In genomic region chr7:29410402-29410801, GRCm38 (mm10) we compare ENCODE assay signal across 19 mouse cellular contexts.
A peak's percentile ranks its signal among the peaks of the same experiment; 100 is the strongest.
DNase-seq lines count a peak whose midpoint lies in the region; ATAC-seq and TF ChIP-seq lines count a peak whose summit lies in the region.
"Had no signal": no experiment of that assay in that cellular context is flagged by ENCODE, and none has a peak within 500 bp of the region (broad histone marks: within the 10 kb centered on the region; RNA-seq: fewer than 3 reads in every experiment).

No protein-coding gene starts in this region.

- H3K27me3 ChIP-seq in intestine, embryonic 16.5 days (replicated peaks; ENCODE audit: control insufficient read depth, insufficient read depth, low read length) = no peaks in the 10 kb centered on the region
- no peaks in the 10 kb centered on the region for H3K27me3 ChIP-seq in intestine, postnatal 0 days (replicated peaks; ENCODE audit: control insufficient read depth, insufficient read depth, low read length)
- H3K27me3 ChIP-seq in midbrain, postnatal 0 days (ENCODE audit: insufficient read depth, low read length) = no peaks in the 10 kb centered on the region
- H3K27me3 ChIP-seq: embryonic facial prominence, embryonic 12.5 days; kidney, embryonic 15.5 days; liver, embryonic 12.5 days had no signal

- WGBS in intestine, embryonic 16.5 days = 78% methylated on average over 8 of the region's 8 CpGs
- WGBS in intestine, postnatal 0 days = 81% methylated on average over 8 of the region's 8 CpGs
- 77% methylated on average over 8 of the region's 8 CpGs for WGBS in midbrain, postnatal 0 days

- TF ChIP-seq CTCF in intestine, postnatal 0 days (IDR thresholded peaks at IDR 0.05; ENCODE audit: low read depth) = no peak
- no peak for TF ChIP-seq CTCF in midbrain, postnatal 0 days (IDR thresholded peaks at IDR 0.05)

- no peak overlapping the region for H3K9ac ChIP-seq in intestine, embryonic 16.5 days (ENCODE audit: low read depth, low read length)
- H3K9ac ChIP-seq in intestine, postnatal 0 days (ENCODE audit: low read depth, low read length) = no peak overlapping the region
- 0 out of 2 replicates have a peak overlapping the region, but pooled peaks have one; percentile 8 for H3K9ac ChIP-seq in midbrain, postnatal 0 days (replicated peaks; ENCODE audit: low read length, poor library complexity, severe bottlenecking)
- H3K9ac ChIP-seq: embryonic facial prominence, embryonic 12.5 days; kidney, embryonic 15.5 days; liver, embryonic 12.5 days had no signal

- no peaks in the 10 kb centered on the region for H3K9me3 ChIP-seq in intestine, embryonic 16.5 days (ENCODE audit: control insufficient read depth, low read length)
- no peaks in the 10 kb centered on the region for H3K9me3 ChIP-seq in intestine, postnatal 0 days (ENCODE audit: control insufficient read depth)
- no peaks in the 10 kb centered on the region for H3K9me3 ChIP-seq in midbrain, postnatal 0 days (ENCODE audit: low read length)
- H3K9me3 ChIP-seq: embryonic facial prominence, embryonic 12.5 days; heart, embryonic 10.5 days; kidney, embryonic 15.5 days; liver, embryonic 12.5 days had no signal

- H3K36me3 ChIP-seq in intestine, embryonic 16.5 days (ENCODE audit: control insufficient read depth, insufficient read depth, low read length) = no peaks in the 10 kb centered on the region
- H3K36me3 ChIP-seq in intestine, postnatal 0 days (ENCODE audit: control insufficient read depth, insufficient read depth) = peaks cover 13% of the 10 kb centered on the region; the same call in 1 of the 2 replicates
- H3K36me3 ChIP-seq in midbrain, postnatal 0 days (ENCODE audit: insufficient read depth, low read length) = no peaks in the 10 kb centered on the region
- H3K36me3 ChIP-seq: embryonic facial prominence, embryonic 12.5 days; heart, embryonic 10.5 days; kidney, embryonic 15.5 days had no signal

- peaks cover 29% of the 10 kb centered on the region for H3K4me1 ChIP-seq in intestine, embryonic 16.5 days (ENCODE audit: control insufficient read depth, insufficient read depth, low read length)
- no peaks in the 10 kb centered on the region for H3K4me1 ChIP-seq in intestine, postnatal 0 days (replicated peaks; ENCODE audit: control insufficient read depth, insufficient read depth, low read length)
- no peaks in the 10 kb centered on the region; the same call in 1 of the 2 replicates for H3K4me1 ChIP-seq in midbrain, postnatal 0 days (ENCODE audit: insufficient read depth, low read length)

- H3K27ac ChIP-seq in intestine, embryonic 16.5 days (ENCODE audit: low read length) = peak overlapping the region; percentile 58; the same call in 1 of the 2 replicates
- no peak overlapping the region for H3K27ac ChIP-seq in intestine, postnatal 0 days (ENCODE audit: low read depth, low read length)
- no peak overlapping the region; the same call in 1 of the 2 replicates for H3K27ac ChIP-seq in midbrain, postnatal 0 days (ENCODE audit: low read depth, low read length)
- H3K27ac ChIP-seq: heart, embryonic 10.5 days; kidney, embryonic 15.5 days; liver, embryonic 12.5 days had no signal

- H3K4me2 ChIP-seq in intestine, embryonic 16.5 days (ENCODE audit: low read depth, low read length) = no peak overlapping the region
- H3K4me2 ChIP-seq in intestine, postnatal 0 days (replicated peaks; ENCODE audit: low read depth) = no peak overlapping the region
- no peak overlapping the region for H3K4me2 ChIP-seq in midbrain, postnatal 0 days (ENCODE audit: low read depth, low read length, poor library complexity, severe bottlenecking)
- H3K4me2 ChIP-seq: embryonic facial prominence, embryonic 12.5 days; kidney, embryonic 15.5 days; liver, embryonic 12.5 days had no signal

- ATAC-seq in intestine, embryonic 16.5 days = 0 out of 2 replicates have a peak, but pooled peaks have one; percentile 24
- ATAC-seq in intestine, postnatal 0 days = no peak
- ATAC-seq in midbrain, postnatal 0 days (ENCODE audit: low FRiP score) = peak; percentile 47; the same call in 1 of the 2 replicates
- ATAC-seq: inflammation-experienced regulatory T-cells, adult 6 months; liver, embryonic 12.5 days had no signal

- peak; percentile 67 for DNase-seq in retina, adult 2 months (ENCODE audit: low read depth, low spot score)
- DNase-seq in retina, embryonic 14.5 days (ENCODE audit: low spot score) = no peak
- DNase-seq in midbrain, postnatal 0 days (ENCODE audit: low spot score) = no peak
- DNase-seq in kidney, adult 8-10 months = no peak
- no peak for DNase-seq in spleen, postnatal 4 days (ENCODE audit: low spot score in 2 of 2)
- DNase-seq: adrenal gland, postnatal 25 days; cerebellum, adult 18-20 months; gastrocnemius, postnatal 36 days; heart, postnatal 10 days; layer of hippocampus, postnatal 36 days; lung, postnatal 36 days; right cerebral cortex, postnatal 14 days had no signal

- H3K4me3 ChIP-seq in intestine, embryonic 16.5 days (ENCODE audit: low read length) = no peak overlapping the region
- H3K4me3 ChIP-seq in intestine, postnatal 0 days (ENCODE audit: low read depth, low read length) = no peak overlapping the region
- no peak overlapping the region for H3K4me3 ChIP-seq in midbrain, postnatal 0 days (ENCODE audit: low read depth, low read length)
- H3K4me3 ChIP-seq: embryonic facial prominence, embryonic 12.5 days; heart, embryonic 10.5 days; kidney, embryonic 15.5 days; liver, embryonic 12.5 days had no signal
